Mouse (Mus musculus): ENCODE results near the gene Nuak2. TPM values are rescaled to one million over a fixed set of nuclear protein-coding genes. Genes with fewer than 3 reads are reported as not detected.

The Nuak2 gene
- polyA plus RNA-seq, 2 experiments from 2014 or later: 2.0 TPM

- ATAC-seq: no peak
Measured at GRCm38 (mm10) chr1:132298801-132299464, 17.0 kb upstream of the Nuak2 start.

DNA sequence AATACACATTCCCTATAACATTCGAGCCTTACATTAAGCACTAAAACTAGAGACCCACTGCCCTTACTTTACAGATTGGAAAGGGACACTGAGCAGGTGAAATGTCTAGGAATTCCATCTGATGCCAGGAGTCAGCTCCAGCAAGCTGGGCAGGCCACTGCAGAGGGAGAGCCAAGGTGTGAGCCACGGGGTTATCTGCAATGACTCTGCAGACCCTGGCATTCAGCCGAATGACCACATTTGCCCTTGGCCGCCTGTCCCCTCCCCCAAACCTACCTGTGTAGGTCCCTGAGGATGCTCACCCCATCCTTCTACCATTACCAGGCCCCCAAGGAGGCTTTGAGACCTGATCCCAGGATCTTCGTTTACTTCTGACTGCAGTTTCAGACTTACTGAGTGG lies 16.2 kb upstream of the Nuak2 start:
- no peak for ATAC-seq

DNA sequence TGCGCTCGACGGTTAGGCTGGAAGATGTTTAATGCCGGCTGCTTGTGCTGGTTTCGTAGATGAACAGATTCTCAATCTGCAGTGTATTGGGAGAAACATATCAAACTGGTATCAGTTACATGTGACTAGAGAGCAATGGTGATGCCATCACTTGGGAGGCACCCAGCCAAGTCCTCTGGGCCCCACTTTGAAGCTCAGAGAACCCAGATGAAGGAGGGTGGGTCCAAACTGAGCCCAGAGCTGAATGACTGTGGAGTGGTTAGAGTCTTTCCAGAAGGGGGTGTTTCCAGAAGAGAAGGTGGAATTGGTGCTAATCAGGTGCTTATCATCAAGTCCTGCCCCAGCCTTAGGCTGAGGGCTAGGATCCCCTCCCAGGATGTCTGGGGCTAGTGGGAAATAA lies 14.7 kb upstream of the Nuak2 start:
- no peak for ATAC-seq

GRCm38 (mm10) chr1:132302341-132302866 lies 13.5 kb upstream of the Nuak2 start:
- ATAC-seq: no peak

DNA sequence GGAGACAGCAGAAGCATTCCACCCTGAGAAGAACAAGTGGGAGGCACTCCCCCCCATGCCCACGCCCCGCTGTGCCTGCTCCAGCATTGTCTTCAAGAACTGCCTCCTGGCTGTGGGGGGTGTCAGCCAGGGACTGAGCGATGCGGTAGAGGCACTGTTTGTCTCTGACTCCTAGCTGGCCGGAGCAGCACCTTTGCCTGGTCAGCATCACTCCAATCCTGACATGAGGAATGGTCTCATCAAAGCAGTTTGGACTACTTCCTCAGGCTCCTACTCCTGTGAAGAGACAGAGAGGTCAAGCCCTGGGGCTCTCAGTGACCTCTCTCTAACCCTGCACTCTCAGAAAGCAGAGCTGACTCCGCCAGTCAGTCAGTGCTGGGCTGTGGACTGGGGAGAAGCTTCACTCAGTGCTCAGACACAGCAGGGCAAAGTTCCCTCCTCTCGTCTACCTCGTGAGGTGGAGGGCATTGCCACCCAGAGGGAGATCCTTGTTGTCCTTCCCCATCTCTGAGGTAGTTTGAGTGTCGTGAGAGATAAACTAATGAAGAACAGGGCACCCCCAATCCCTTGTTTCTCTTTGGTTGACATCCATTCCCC lies 11.2 kb upstream of the Nuak2 start:
- ATAC-seq: no peak

DNA sequence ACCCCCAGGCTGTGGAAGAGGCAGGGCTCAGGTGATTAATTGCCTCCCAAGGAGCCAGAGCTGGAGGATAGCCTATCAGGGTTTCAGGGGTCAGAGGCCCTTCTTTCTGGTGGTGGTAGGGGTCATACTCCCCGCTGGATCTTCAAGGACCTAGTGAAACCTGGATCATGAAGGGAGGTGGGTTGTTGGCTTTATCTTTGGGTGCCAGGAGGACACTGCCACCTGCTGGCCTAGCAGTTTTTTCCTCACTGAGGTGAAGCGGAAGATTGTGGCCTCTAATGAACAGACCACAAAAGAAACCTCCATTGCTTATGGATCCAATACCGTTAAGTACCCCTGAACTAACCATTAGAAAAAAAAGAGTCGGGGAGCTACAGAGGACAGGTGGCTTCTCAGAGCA lies 9.8 kb upstream of the Nuak2 start:
- no peak for ATAC-seq

DNA sequence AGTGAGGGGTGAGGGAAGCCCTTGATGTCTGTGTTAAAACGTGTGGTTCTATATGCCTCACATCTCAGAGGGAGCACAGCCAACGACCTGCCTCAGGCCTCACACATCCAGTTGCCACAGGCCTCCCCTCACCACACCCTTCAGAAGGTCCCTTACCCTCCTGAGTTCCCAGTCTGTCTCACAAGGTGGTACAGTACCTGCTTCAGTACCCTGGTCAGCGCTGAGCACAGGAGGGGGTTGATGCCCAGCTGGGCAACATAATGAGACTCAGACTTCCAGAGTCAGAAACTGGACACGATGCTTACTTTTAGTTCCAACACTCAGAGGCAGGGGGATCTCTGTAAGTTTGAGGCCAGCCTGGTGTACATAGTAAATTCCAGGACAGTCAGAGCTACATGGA lies 9.1 kb upstream of the Nuak2 start:
- ATAC-seq: no peak

- no peak for ATAC-seq
Measured at GRCm38 (mm10) chr1:132307962-132308361, 8.0 kb upstream of the Nuak2 start.

DNA sequence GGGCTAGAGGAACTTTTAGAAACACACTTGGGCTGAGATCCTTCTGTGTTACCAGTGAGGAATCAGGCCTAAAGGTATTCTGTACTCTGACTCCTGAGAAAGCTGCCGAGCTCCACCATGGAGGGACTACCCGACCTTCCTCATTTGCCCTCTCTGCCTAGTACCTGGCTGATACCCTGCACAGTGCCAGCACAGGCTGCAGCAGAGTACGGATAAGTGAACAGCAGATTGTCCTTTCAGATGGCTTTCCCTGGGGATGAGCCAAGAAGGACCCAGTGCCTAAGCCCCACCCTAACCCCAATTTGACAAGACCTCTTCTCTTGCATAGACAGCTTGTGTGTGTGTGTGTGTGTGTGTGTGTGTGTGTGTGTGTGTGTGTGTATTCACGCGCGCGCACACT lies 7.3 kb upstream of the Nuak2 start:
- no peak for ATAC-seq

- ATAC-seq: no peak
Measured at GRCm38 (mm10) chr1:132310754-132311153, 5.2 kb upstream of the Nuak2 start.

DNA sequence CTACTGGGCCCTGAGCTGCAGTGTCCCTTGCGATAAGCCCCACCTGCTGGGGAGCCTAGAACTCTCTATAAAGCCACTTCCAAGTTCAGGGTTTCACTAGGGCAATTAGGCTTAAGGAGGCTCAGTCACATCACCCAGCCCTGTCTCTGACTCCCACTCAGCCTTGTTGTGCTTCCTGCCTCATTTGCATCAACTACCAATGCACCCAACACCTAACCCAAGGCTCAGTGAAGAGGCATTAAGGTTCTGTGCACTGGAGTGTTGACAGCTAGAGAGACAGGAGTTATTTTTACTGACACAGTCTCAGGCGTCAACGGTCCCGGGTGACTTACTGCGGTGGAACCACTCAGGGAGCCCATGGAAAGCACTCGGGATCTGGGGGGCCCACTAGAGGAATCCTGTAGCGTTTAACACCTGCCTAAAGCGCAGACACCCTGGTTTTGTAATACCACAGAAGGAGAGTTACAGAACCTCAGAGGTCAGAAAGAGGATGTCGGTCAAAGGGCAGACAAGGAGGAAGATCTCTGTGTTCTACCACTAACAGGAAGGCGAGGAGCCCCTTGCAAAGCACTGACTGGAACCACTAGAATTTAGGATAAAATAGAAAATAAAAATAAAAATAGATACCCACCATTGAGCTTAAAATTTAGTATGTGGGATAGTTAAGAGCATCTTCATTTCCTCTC lies 4.6 kb upstream of the Nuak2 start:
- ATAC-seq: no peak

- ATAC-seq: no peak
Measured at GRCm38 (mm10) chr1:132312043-132312442, 3.9 kb upstream of the Nuak2 start.

- ATAC-seq: peak; percentile 29
Measured at GRCm38 (mm10) chr1:132312703-132313102, 3.2 kb upstream of the Nuak2 start.

DNA sequence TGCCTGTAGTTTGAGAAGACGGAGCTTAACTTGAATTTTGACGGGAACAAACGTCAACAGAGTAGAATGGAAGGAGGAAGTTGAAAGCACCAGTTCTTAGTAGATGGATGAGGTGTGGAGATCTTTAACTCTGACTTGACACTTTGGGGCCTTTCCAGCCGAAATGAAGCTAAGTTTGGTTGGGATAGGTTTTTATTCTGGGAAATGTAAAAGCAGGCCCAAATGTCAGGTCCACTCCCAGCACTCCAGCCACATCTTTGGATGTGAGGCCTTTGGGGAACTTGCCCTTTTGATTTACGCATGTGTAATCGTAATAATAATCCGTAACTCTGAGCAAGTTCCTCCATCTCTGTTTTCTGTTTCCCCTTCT lies 684 bp downstream of the Nuak2 start:
- no peak for ATAC-seq

DNA sequence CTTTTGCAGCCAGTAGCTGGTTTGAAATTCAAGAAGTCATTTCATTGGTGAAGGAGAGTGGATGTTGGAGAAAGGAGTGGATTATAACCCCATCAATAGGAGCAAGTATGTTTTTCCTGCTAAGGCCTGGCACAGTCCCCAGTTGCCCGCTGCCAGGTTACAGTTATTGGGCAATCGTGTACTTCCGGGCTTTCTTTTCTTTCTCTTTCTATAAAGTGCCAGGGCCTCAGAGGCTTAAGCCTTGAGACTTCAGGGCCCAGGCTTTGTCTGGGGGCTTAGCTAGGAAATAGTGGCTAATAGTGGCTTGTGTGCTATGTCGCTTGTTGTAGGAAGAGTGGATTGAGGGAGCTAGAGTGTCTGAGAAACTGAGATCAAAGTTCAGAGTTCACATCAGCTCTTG lies 1.5 kb downstream of the Nuak2 start:
- no peak for ATAC-seq

- no peak for ATAC-seq
Measured at GRCm38 (mm10) chr1:132317894-132318863, 2.3 kb downstream of the Nuak2 start.

GRCm38 (mm10) chr1:132319242-132319641 lies 3.3 kb downstream of the Nuak2 start:
- no peak for ATAC-seq

DNA sequence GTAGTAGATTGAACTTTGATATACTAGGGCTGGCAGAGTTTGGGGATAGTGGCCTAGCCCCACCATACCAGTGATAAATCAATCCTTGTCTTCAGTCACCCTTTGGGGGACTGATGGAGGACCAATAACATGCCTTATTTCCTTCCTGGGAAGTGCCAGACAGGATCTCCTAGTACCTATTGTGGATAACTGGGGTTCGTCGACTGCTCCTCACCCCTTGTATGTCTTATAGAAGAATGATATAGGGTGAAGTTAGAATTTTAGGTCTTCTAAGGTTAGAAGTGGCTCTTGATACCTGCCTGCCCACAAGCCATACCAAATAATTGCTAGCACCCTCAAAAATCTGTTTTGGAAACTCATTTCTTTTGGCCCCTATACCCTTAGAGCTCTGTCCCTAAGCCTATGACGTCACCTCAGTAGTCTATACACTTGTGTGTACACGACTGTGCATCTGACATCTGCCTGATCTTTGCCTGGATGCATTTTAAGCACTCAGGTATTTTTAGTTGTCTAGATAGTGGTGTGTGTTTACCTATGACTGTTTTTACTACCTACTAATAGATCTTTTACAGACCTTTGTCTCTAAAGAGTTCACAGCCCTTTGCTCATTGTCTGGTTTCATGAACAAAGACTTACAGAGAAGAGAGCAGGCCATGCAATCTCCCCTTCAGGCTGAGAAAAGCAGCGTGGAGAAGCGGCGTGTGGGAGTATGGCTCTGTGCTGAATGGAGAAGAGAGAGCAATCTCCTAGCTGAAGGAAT lies 6.1 kb downstream of the Nuak2 start:
- no peak for ATAC-seq

GRCm38 (mm10) chr1:132322711-132323542 lies 7.0 kb downstream of the Nuak2 start:
- no peak for ATAC-seq

DNA sequence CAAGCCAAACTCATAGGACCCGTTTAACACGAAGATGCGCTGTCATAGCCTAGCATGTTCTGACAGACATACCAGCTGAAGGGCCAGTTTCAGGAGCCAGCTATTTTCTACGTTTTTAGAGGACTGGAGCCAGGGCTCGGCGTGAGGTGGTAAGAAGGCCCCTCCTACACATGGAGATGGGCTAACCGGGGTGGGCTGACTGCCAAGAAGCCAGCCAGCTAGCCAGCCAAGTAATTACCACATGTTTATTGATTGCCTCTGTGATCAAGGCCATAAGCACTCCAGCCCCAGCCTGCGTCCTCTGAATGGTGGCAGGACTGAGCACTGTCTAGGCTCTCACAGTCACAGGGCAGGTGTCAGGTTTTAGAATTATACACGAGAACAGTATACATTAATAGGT lies 10.9 kb downstream of the Nuak2 start:
- no peak for ATAC-seq

DNA sequence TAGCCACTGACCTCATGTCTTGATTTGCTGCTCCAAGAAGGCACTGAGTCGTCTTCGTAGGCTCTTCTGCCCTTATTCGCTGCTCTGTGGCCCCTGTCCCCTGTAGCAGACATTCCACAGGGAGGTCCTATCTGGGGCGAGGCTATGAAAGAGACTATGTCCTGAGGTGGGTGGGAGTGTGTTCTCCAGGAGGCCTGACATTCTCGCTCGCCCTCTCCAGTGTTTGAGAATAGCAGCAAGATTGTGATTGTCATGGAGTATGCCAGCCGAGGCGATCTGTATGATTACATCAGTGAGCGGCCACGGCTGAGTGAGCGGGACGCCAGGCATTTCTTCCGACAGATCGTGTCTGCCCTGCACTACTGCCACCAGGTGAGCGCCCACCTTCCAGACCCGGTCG lies 11.6 kb downstream of the Nuak2 start:
- no peak for ATAC-seq

Data from activated CD4-positive, CD25-positive, alpha-beta regulatory T cell, adult 4 months (primary cell).